Mouse (Mus musculus) E14TG2a.4 (cell line): ENCODE data around the gene Cdh12.

Experiments
- H3K27me3 ChIP-seq: 2 replicates; pipeline ENCODE4 v1.6.1; 2014; ENCODE audit warnings: low read length, control low read depth; ENCODE audit not compliant: insufficient read depth
- H3K36me3 ChIP-seq: 2 replicates; pipeline ENCODE4 v1.6.1; 2014; ENCODE audit warnings: low read length, control low read depth; ENCODE audit not compliant: insufficient read depth
- H3K4me1 ChIP-seq: replicated peaks from 2 replicates; pipeline ENCODE4 v1.6.1; 2014; ENCODE audit warnings: low read depth, low read length, control low read depth
- H3K4me3 ChIP-seq: replicated peaks from 2 replicates; pipeline ENCODE4 v1.5.1; 2014; ENCODE audit warnings: mild to moderate bottlenecking, low read length
- H3K9me3 ChIP-seq: 2 replicates; pipeline ENCODE4 v1.6.1; 2014; ENCODE audit warnings: low read length, control low read depth
- CTCF ChIP-seq: conservative IDR thresholded peaks from 2 replicates; pipeline ENCODE4 v1.5.1; 2014; ENCODE audit warnings: low read length
- NANOG ChIP-seq: IDR thresholded peaks from 2 replicates; pipeline ENCODE4 v1.6.1; 2014; ENCODE audit warnings: borderline replicate concordance, low read length, mixed read lengths
- POU5F1 ChIP-seq: IDR thresholded peaks from 2 replicates; pipeline ENCODE4 v1.6.1; 2014; ENCODE audit warnings: low read length, borderline replicate concordance

The Cdh12 gene

GRCm38 (mm10) chr15:20967463-20967862 is 518.4 kb downstream of the Cdh12 start:
- H3K36me3 ChIP-seq: no peaks in the 10 kb centered on the region
- H3K9me3 ChIP-seq: peaks cover 15% of the 10 kb centered on the region
- TF ChIP-seq POU5F1: no peak
- no peak for TF ChIP-seq CTCF
- TF ChIP-seq NANOG: no peak
- H3K4me3 ChIP-seq: no peak overlapping the region
- H3K27me3 ChIP-seq: no peaks in the 10 kb centered on the region
- H3K4me1 ChIP-seq: no peaks in the 10 kb centered on the region

DNA sequence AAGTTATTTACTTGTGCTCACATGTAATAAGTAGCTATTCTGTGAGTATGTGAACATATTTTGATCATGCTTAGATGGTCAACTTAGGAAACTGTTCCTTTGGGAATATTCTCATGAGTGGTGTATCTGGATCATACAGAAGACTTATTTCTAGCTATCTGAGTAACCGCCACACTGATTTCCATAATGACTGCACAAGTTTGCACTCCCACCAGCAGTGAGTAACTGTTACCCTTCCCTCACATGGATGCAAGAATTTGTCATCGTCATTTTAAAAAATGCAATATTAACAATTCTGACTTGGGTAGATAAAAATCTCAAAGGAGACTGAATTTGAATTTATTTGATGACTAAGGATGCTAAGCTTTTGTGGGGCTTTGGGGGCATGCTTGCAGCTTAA is 522.0 kb downstream of the Cdh12 start:
- Histone ChIP-seq H3K9me3 (peaks cover 15% of the 10 kb centered on the region), H3K36me3 (no peaks in the 10 kb centered on the region), H3K4me3 (no peak overlapping the region), H3K27me3 (no peaks in the 10 kb centered on the region), H3K4me1 (no peaks in the 10 kb centered on the region)
- TF ChIP-seq NANOG (no peak), POU5F1 (no peak), CTCF (no peak)

DNA sequence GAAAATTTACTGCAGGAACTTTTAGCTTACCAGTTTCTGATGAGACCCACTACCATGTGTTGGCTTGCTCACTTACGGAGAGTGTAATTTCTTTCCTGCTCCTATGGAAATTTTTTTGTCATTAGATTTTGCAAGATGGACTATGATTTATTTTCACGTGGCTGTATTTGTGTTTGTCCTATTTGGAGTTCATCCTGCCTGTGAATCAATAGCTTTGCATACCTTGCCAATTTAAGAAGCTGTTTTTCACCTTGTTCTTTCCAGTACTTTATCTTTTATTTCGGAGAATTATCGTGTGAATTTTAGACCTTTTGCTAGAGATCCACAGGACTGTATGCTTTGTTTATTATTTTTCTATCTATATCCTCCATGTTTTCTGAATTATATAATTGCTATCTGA is 551.5 kb downstream of the Cdh12 start:
- no peaks in the 10 kb centered on the region for H3K9me3 ChIP-seq
- H3K27me3 ChIP-seq: no peaks in the 10 kb centered on the region
- no peak for TF ChIP-seq NANOG
- TF ChIP-seq CTCF: no peak
- no peak overlapping the region for H3K4me3 ChIP-seq
- no peaks in the 10 kb centered on the region for H3K4me1 ChIP-seq
- H3K36me3 ChIP-seq: no peaks in the 10 kb centered on the region

GRCm38 (mm10) chr15:21007931-21008330 is 558.9 kb downstream of the Cdh12 start:
- no peak overlapping the region for H3K4me3 ChIP-seq
- H3K9me3 ChIP-seq: no peaks in the 10 kb centered on the region
- H3K36me3 ChIP-seq: no peaks in the 10 kb centered on the region
- H3K4me1 ChIP-seq: no peaks in the 10 kb centered on the region
- H3K27me3 ChIP-seq: no peaks in the 10 kb centered on the region
- TF ChIP-seq CTCF: no peak
- TF ChIP-seq POU5F1: no peak
- no peak for TF ChIP-seq NANOG

DNA sequence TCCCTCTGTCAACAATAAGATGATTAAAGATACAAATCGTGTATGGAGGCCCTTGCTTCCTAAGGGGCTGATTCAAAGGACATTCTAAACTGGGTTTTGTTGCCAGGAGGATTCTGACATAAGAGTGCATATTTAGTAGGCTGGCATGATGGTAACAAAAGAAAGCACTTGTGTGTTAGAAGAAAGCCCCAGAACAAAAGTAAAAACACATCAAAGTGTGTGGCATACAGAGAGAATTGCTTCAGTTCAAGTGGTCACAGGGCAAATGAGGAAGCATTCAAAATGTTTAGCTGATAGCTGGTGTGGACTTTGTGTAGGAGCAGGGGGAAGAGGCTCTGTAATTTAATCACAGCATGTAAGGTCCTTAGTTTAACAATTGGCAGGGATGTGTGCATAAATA is 559.4 kb downstream of the Cdh12 start:
- no peaks in the 10 kb centered on the region for H3K4me1 ChIP-seq
- TF ChIP-seq POU5F1 (no peak), CTCF (no peak), NANOG (no peak)

GRCm38 (mm10) chr15:21008969-21009368 is 559.9 kb downstream of the Cdh12 start:
- H3K36me3 ChIP-seq: no peaks in the 10 kb centered on the region
- H3K27me3 ChIP-seq: no peaks in the 10 kb centered on the region
- H3K9me3 ChIP-seq: no peaks in the 10 kb centered on the region
- no peak for TF ChIP-seq NANOG
- no peak for TF ChIP-seq POU5F1
- no peak for TF ChIP-seq CTCF
- H3K4me3 ChIP-seq: no peak overlapping the region
- no peaks in the 10 kb centered on the region for H3K4me1 ChIP-seq

More for the DNA sequence above, 559.4 kb downstream of the Cdh12 start:
- no peaks in the 10 kb centered on the region for H3K9me3 ChIP-seq
- no peaks in the 10 kb centered on the region for H3K27me3 ChIP-seq
- no peak overlapping the region for H3K4me3 ChIP-seq
- H3K36me3 ChIP-seq: no peaks in the 10 kb centered on the region

DNA sequence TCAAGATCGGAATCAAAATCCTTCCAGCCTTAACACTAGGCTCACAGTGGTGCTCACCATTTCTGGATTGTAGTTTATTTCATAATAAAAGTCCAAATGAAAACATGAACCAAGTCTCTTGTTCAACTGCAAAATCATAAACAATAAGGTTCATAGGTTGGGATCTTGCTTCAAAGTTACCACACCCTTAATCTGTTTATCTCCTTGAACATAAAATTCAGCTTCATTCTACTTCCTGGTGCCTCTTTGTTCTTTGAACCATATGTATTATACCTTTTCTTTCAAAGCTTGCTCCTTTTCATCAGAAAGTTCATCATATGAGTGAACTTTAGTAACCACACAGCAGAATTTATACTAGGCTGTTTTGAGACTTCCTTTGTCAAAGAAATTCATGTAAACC is 614.6 kb downstream of the Cdh12 start:
- Histone ChIP-seq H3K4me1 (no peaks in the 10 kb centered on the region), H3K4me3 (no peak overlapping the region), H3K27me3 (no peaks in the 10 kb centered on the region), H3K9me3 (no peaks in the 10 kb centered on the region), H3K36me3 (no peaks in the 10 kb centered on the region)
- TF ChIP-seq POU5F1 (no peak), NANOG (no peak), CTCF (no peak)

DNA sequence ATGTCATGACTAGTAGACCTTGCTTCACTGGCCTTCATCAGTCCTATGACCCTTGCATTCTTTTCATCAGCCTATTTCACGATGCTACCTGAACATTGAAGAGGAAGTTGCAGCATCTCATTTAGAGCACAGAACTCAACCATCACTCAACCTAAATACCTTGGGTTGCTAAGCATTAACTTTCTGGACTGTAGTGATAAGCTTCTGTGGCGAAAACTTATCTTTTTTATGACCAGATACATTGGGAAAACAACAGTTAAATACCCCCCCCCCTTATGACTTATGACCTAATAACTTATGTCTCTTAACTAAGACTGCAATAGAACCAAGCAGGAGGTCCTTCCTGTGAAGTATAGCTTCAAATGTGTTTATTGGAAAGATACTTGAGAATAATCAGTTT is 620.2 kb downstream of the Cdh12 start:
- no peak for TF ChIP-seq NANOG
- TF ChIP-seq POU5F1: no peak
- no peak for TF ChIP-seq CTCF
- no peaks in the 10 kb centered on the region for H3K9me3 ChIP-seq

DNA sequence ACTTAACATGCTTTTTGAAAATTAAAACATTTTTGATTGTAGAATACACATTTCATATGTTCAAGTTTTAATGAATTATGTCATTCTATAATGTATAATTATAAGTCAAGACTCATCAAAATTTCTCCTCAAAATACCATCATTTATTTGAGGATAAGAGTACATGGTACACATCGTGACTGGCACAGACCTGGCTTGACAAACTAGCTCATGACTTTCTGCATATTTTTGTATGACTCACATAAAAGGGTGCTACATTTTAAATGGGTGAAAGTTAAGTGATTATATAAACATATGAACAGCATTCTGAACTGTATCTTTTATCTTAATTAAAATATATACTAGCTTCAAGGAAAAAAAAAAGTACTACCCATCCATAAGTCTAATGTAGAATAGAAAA is 643.8 kb downstream of the Cdh12 start:
- H3K4me3 ChIP-seq: no peak overlapping the region
- H3K9me3 ChIP-seq: no peaks in the 10 kb centered on the region
- H3K4me1 ChIP-seq: no peaks in the 10 kb centered on the region
- H3K27me3 ChIP-seq: no peaks in the 10 kb centered on the region
- TF ChIP-seq POU5F1: no peak
- TF ChIP-seq NANOG: no peak
- TF ChIP-seq CTCF: no peak
- no peaks in the 10 kb centered on the region for H3K36me3 ChIP-seq

More for the DNA sequence above, 620.2 kb downstream of the Cdh12 start:
- Histone ChIP-seq H3K4me3 (no peak overlapping the region), H3K4me1 (no peaks in the 10 kb centered on the region), H3K27me3 (no peaks in the 10 kb centered on the region), H3K36me3 (no peaks in the 10 kb centered on the region)
